Mouse (Mus musculus): ENCODE results near the gene Usp29.

GRCm38 (mm10) chr7:6793240-6793639 is 62.9 kb downstream of the Usp29 start:
- TF ChIP-seq CTCF (IDR thresholded peaks at IDR 0.05; ENCODE audit: low read depth) (no peak), EP300 (IDR thresholded peaks at IDR 0.05; ENCODE audit: low read depth) (no peak)

Measured in liver, embryonic 14.5 days (tissue).